Mouse (Mus musculus) layer of hippocampus, adult 2 months (tissue): ENCODE data around the gene Raf1. TPM values are rescaled to one million over a fixed set of nuclear protein-coding genes. Genes with fewer than 3 reads are reported as not detected.

ENCODE experiments used
- DNase-seq, 2 experiments: peaks; one replicate each; pipeline ENCODE4 v3.0.0; 2022; ENCODE audit warnings: low spot score in 2 of 2
- H3K27ac ChIP-seq: fragments of 200-600 bp; 2 replicates; pipeline ENCODE4 v1.8.1; 2022
- H3K4me3 ChIP-seq: fragments of 200-600 bp; 2 replicates; pipeline ENCODE4 v1.8.1; 2022; ENCODE audit warnings: mild to moderate bottlenecking
- CTCF ChIP-seq: fragments of 200-600 bp; conservative IDR thresholded peaks from 2 replicates; pipeline ENCODE4 v1.8.1; 2022; ENCODE audit warnings: antibody characterized with exemption, mild to moderate bottlenecking, moderate library complexity
- total RNA-seq, 2 experiments: library from RNA; stranded (reverse); gene quantifications; 2 replicates each; pipeline ENCODE4 v1.2.3; 2021

The Raf1 gene
- total RNA-seq, 2 experiments from 2014 or later: 81.8 to 98.6 TPM

DNA sequence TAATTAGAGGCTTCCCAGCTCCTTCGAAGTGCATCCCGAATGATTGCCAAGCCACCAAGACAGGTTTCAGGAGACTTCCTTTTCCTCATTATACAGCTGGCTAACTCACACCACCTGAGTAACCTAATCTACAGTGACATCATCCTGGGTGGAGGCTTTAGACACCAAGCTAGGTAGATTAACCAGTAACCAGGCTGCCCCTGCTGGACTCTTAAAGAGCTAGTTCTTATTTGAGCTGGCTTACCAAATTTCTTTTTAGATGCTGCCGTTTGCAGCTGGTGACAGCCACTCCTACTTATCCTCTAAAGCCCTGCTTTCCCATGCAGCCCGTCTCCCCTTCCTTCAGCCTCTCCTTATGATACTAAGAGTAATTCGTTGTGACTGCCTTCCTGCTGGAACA, 84.0 kb downstream of the Raf1 start, which contains the start of gene Mkrn2os:
Gene Mkrn2os, minus strand, starts transcription at position 119 of the 400 bp plus-strand sequence.
- no peak within 1 kb of the TSS for H3K4me3 ChIP-seq
- no peak for TF ChIP-seq CTCF
- no peak for DNase-seq
- H3K27ac ChIP-seq: no peak within 1 kb of the TSS

DNA sequence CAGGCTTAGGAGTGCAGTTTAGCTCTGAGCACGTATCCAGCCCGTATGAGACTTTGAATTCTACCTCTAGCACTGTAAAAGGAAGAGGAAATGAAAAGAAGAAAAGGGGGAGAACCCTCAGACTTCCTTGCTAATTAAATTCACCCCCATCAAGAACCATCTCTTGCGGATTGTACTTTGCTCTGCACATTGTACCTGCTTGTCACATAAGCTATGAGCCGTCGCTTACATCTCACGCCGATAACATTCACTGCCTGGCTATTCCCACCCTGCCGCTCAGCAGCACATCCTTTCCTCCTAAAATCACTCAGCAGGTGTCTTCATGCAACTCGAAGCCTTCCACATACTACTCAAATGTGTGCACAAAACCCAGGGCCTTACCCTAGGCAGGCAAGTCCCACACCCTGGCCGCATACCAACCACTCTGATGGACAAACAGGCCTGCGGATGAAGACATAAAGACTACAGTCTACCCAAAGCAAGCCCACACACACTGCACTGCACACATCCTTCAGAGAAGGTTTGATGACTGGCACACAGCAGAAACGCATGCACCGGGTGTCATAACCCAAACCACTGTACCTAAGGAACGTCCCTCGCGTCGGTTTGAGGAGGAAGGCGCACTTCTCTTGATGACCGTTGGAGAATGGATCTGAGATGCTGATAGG, 84.6 kb downstream of the Raf1 start:
- no peak for TF ChIP-seq CTCF
- no peak for DNase-seq
- Histone ChIP-seq H3K27ac (no peak overlapping the region), H3K4me3 (no peak overlapping the region)

- no peak for TF ChIP-seq CTCF
- no peak overlapping the region for H3K4me3 ChIP-seq
- DNase-seq: no peak
- H3K27ac ChIP-seq: no peak overlapping the region
Observed at GRCm38 (mm10) chr6:115586321-115586720, 90.1 kb downstream of the Raf1 start.

DNA sequence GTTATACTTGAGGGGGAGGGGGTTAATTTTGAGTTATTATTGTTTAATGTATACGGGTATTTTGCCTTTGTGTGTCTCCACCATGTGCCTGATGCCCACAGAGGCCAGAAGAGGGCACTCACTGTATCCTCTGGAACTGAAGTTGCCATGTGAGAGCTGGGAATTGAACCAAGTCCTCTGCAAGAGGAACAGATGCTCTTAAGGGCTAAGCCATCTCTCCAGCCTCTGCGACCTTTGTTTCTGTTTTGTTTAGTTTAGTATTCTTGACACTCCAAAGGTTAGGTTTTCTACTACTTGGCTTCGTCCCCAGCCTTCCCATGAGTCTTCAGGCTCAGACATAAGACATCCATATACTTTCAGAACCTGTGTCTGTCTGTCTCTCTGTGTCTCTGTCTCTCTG, 92.3 kb downstream of the Raf1 start:
- TF ChIP-seq CTCF: peak; percentile 23
- DNase-seq: no peak
- no peak overlapping the region for H3K27ac ChIP-seq
- no peak overlapping the region for H3K4me3 ChIP-seq

DNA sequence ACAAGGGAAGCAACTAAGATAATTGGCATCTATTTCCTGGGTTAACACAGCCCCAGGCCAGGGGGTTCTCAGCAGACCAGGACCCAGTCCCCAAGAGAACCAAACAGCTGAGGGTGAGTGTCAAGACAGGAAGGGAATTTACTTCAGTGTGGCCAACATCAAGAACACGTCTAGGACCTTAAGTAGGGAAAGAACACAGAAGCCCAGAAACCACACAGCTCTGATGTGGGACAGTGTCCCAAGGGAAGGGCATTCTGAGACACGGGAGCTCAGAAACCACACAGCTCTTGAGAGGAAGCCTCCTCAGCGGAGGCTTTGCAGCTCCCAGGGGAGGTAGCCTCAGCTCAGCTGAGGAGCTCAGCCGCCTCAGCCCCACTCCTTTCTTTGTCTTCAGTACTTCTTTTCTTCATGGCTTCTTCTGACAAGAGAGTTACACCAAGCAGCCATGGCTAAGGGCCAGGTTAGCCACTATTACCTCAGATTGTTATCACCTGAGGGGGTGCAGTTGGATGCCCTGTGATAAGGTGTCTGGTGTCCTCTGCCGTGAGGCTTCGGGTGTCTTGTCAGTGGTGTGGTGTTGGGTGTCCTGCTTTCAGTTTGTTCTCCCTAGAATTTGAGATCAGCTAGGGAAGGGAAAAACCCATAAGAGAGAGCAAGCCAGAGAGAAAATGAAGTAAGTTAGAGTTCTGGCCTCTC, 92.9 kb downstream of the Raf1 start:
- no peak overlapping the region for H3K27ac ChIP-seq
- no peak for TF ChIP-seq CTCF
- DNase-seq: no peak
- H3K4me3 ChIP-seq: no peak overlapping the region

- H3K27ac ChIP-seq: no peak overlapping the region
- H3K4me3 ChIP-seq: no peak overlapping the region
- no peak for DNase-seq
- TF ChIP-seq CTCF: no peak
Observed at GRCm38 (mm10) chr6:115582328-115583115, 93.9 kb downstream of the Raf1 start.

GRCm38 (mm10) chr6:115580810-115581209, 95.6 kb downstream of the Raf1 start:
- no peak for DNase-seq
- Histone ChIP-seq H3K27ac (no peak overlapping the region), H3K4me3 (no peak overlapping the region)
- no peak for TF ChIP-seq CTCF

DNA sequence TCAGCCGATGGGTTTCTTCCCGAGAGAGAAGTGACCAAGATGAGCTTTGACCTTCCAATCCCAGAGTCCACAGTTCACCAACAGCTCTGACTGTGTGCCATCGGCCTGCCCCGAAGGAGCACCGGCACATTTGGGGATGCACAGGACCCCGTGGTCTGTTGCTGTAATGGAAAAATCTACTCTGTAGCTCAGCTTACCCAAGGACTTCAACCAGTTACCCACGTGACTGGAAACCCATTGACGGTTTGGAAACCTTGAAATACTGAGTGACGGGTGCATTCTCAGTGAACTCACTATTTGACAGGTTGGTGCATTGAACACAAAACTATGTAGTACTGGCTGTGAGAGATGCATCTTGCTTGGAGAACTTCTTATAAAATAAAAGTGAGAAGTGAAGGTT, 98.5 kb downstream of the Raf1 start:
- TF ChIP-seq CTCF: no peak
- Histone ChIP-seq H3K27ac (no peak overlapping the region), H3K4me3 (no peak overlapping the region)
- no peak for DNase-seq

GRCm38 (mm10) chr6:115577407-115577806, 99.0 kb downstream of the Raf1 start:
- DNase-seq: no peak
- Histone ChIP-seq H3K4me3 (no peak overlapping the region), H3K27ac (no peak overlapping the region)
- TF ChIP-seq CTCF: no peak

- Histone ChIP-seq H3K4me3 (no peak overlapping the region), H3K27ac (no peak overlapping the region)
- no peak for TF ChIP-seq CTCF
- no peak for DNase-seq
Observed at GRCm38 (mm10) chr6:115574171-115574570, 102.3 kb downstream of the Raf1 start.

Other genes starting within 250 kb of the Raf1 start
- 10 to 100 TPM; 26.2 to 27.1 TPM for gene Tsen2, start 132.0 kb downstream of the Raf1 start, total RNA-seq
- gene Mkrn2os, start 84.1 kb downstream of the Raf1 start, total RNA-seq: not detected
- 10 to 100 TPM; 31.6 to 35.4 TPM for gene Mkrn2, start 74.7 kb downstream of the Raf1 start, total RNA-seq
- under 1 TPM; 0.42 to 0.44 TPM for gene Tmem40, start 85.8 kb upstream of the Raf1 start, total RNA-seq
- 1 to 10 TPM; 3.2 to 4.0 TPM for gene Cand2, start 97.9 kb upstream of the Raf1 start, total RNA-seq
- gene Rpl32, start 132.1 kb upstream of the Raf1 start, total RNA-seq: 100 to 1,000 TPM; 488 to 493 TPM
- gene Efcab12, start 161.8 kb upstream of the Raf1 start, total RNA-seq: 1 to 10 TPM; 3.9 to 4.5 TPM
- 1 to 10 TPM; 6.3 to 6.8 TPM for gene Mbd4, start 176.7 kb upstream of the Raf1 start, total RNA-seq
- gene Ift122, start 176.8 kb upstream of the Raf1 start, total RNA-seq: 10 to 100 TPM; 30.3 TPM